Mouse (Mus musculus): ENCODE data around the gene Phf23. TPM values are rescaled to one million over a fixed set of nuclear protein-coding genes. Genes with fewer than 3 reads are reported as not detected.

Gene Phf23
- total RNA-seq, 2 experiments from 2014 or later: 15.0 to 16.1 TPM

- no peak for DNase-seq
Measured at GRCm38 (mm10) chr11:69970775-69971174, 24.8 kb upstream of the Phf23 start.

GRCm38 (mm10) chr11:69974907-69975306, 20.7 kb upstream of the Phf23 start:
- no peak for DNase-seq

- DNase-seq: no peak
Measured at GRCm38 (mm10) chr11:69976271-69976670, 19.3 kb upstream of the Phf23 start.

GRCm38 (mm10) chr11:69979827-69980195, 15.8 kb upstream of the Phf23 start:
- no peak for DNase-seq

- DNase-seq: peak; percentile 97
Measured at GRCm38 (mm10) chr11:69980196-69981140, 15.1 kb upstream of the Phf23 start.

- DNase-seq: no peak
Measured at GRCm38 (mm10) chr11:69981141-69981762, 14.3 kb upstream of the Phf23 start, which contains the start of gene Ctdnep1. TSS of gene Ctdnep1 (plus strand) at chr11:69981156.

- DNase-seq: no peak
Measured at GRCm38 (mm10) chr11:69982225-69982624, 13.4 kb upstream of the Phf23 start, which contains the start of gene Elp5. TSS of gene Elp5 (minus strand) at chr11:69982517.

GRCm38 (mm10) chr11:69982877-69983276, 12.7 kb upstream of the Phf23 start:
- DNase-seq: peak; percentile 74

GRCm38 (mm10) chr11:69983377-69983776, 12.2 kb upstream of the Phf23 start:
- peak; percentile 71 for DNase-seq

- DNase-seq: no peak
Measured at GRCm38 (mm10) chr11:69984431-69984830, 11.1 kb upstream of the Phf23 start.

GRCm38 (mm10) chr11:69989949-69990348, 5.6 kb upstream of the Phf23 start:
- DNase-seq: no peak

GRCm38 (mm10) chr11:69990850-69991691, 4.5 kb upstream of the Phf23 start, which contains the start of gene Gabarap:
TSS of gene Gabarap (plus strand) at chr11:69991143.
- peak; percentile 95 for DNase-seq

- no peak for DNase-seq
Measured at GRCm38 (mm10) chr11:69991711-69992110, 3.9 kb upstream of the Phf23 start.

GRCm38 (mm10) chr11:69992396-69992795, 3.2 kb upstream of the Phf23 start:
- DNase-seq: no peak

- DNase-seq: no peak
Measured at GRCm38 (mm10) chr11:69992932-69993331, 2.6 kb upstream of the Phf23 start.

GRCm38 (mm10) chr11:69994401-69995090, 1.0 kb upstream of the Phf23 start:
- no peak for DNase-seq

- DNase-seq: peak; percentile 78
Measured at GRCm38 (mm10) chr11:69996161-69997061, 834 bp downstream of the Phf23 start.

- DNase-seq: peak; percentile 94
Measured at GRCm38 (mm10) chr11:69997070-69997509, 1.5 kb downstream of the Phf23 start.

- DNase-seq: no peak
Measured at GRCm38 (mm10) chr11:69998567-69999491, 3.3 kb downstream of the Phf23 start.
